Mouse (Mus musculus) liver, embryonic 15.5 days (tissue): ENCODE results near the gene Rpl23. TPM values are rescaled to one million over a fixed set of nuclear protein-coding genes. Genes with fewer than 3 reads are reported as not detected.
"Not testable (repeated sequence)": the region's sequence is repeated elsewhere in the genome, so short reads cannot be mapped to it uniquely, and the experiment has no call there.

Source experiments
- ATAC-seq: fragments of 200-750 bp; cut with Nextera tagmentation; 2 replicates; pipeline ENCODE4 v1.8.0; 2017; ENCODE audit warnings: moderate number of reproducible peaks, mild to moderate bottlenecking, moderate library complexity; ENCODE audit not compliant: insufficient read depth
- H3K27ac ChIP-seq: fragments of 300-500 bp; sonication (generic); replicated peaks from 2 replicates; pipeline ENCODE4 v1.5.1; 2015; ENCODE audit warnings: mild to moderate bottlenecking, inconsistent platforms
- H3K27me3 ChIP-seq: fragments of 300-500 bp; sonication (generic); 2 replicates; pipeline ENCODE4 v1.6.1; 2015; ENCODE audit warnings: mild to moderate bottlenecking, inconsistent platforms
- H3K36me3 ChIP-seq: fragments of 300-500 bp; sonication (generic); replicated peaks from 2 replicates; pipeline ENCODE4 v1.6.1; 2015; ENCODE audit warnings: moderate library complexity, mild to moderate bottlenecking, inconsistent platforms
- H3K4me1 ChIP-seq: fragments of 300-500 bp; sonication (generic); replicated peaks from 2 replicates; pipeline ENCODE4 v1.6.1; 2015; ENCODE audit warnings: inconsistent platforms
- H3K4me2 ChIP-seq: fragments of 300-500 bp; sonication (generic); 2 replicates; pipeline ENCODE4 v1.6.1; 2015; ENCODE audit warnings: moderate library complexity, mild to moderate bottlenecking, inconsistent platforms
- H3K4me3 ChIP-seq: fragments of 300-500 bp; sonication (generic); replicated peaks from 2 replicates; pipeline ENCODE4 v1.5.1; 2015; ENCODE audit warnings: mild to moderate bottlenecking, inconsistent platforms
- H3K9ac ChIP-seq: fragments of 300-500 bp; sonication (generic); 2 replicates; pipeline ENCODE4 v1.6.1; 2015; ENCODE audit warnings: moderate library complexity, mild to moderate bottlenecking, inconsistent platforms
- H3K9me3 ChIP-seq: fragments of 300-500 bp; sonication (generic); replicated peaks from 2 replicates; pipeline ENCODE4 v1.6.1; 2016; ENCODE audit warnings: inconsistent platforms
- WGBS: fragments of 180-500 bp; shearing (Covaris S2); methylation state at CpG from one replicate; pipeline ENCODE4 v1.1.7; 2015; ENCODE audit warnings: mixed read lengths; ENCODE audit not compliant: insufficient replicate concordance; 5-methylcytosine and 5-hydroxymethylcytosine counted together
- polyA plus RNA-seq: library from polyadenylated mRNA; unstranded; fragments of >200 nt; fragmentation: Nextera tagmentation; extraction: Ambion mirVana; gene quantifications from 2 replicates; pipeline ENCODE4 v1.2.1, GENCODE M21; 2015

The Rpl23 gene
- polyA plus RNA-seq, 1 experiment from 2014 or later: 242 TPM

DNA sequence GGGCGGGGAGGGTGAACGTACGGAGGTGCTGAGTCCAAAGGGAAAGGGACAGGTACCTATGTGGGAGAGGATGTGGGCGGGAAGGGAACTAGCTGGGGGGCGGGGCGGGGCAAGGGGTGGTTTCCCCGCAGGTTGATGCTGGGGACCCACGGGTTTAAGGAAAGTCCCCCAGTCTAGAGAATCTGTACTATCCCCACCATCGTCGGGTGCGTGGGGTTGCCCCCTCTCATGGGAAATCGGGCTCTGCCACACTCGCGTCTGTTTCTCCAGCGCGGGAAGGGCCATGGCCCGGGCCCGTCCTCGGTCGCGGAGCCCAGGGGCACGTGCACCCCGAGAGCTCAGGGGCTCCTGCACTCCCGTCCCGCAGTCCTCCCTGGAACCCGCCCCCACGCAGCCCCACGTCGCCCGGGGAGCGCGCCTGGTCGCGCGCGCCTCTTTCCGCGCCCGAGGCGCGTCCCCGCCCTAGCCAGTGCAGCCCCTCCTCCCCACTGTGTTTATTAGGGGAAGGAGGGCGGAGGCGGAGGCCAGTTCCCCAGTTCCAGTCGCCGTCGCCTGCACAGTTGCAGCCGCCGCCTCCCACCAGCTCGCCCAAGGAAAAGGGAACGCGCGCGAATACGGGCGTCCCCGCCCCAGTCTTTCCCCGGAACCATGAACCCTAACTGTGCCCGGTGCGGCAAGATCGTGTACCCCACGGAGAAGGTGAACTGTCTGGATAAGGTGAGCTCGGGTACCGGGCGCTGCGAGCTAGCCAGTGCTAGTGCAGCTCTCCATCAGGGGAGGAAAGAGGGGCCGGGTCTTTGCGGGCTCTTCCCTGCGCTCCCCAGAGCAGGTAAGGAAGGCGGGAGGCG lies 17.1 kb upstream of the Rpl23 start:
- peaks cover 66% of the 10 kb centered on the region for H3K4me1 ChIP-seq
- H3K36me3 ChIP-seq: no peaks in the 10 kb centered on the region
- peak; percentile 73 for ATAC-seq
- WGBS: under 1% methylated on average over 71 of the region's 71 CpGs
- H3K4me2 ChIP-seq: peak overlapping the region; percentile 92
- peak overlapping the region; percentile 71 for H3K4me3 ChIP-seq
- H3K27me3 ChIP-seq: peaks cover 28% of the 10 kb centered on the region
- H3K9ac ChIP-seq: peak overlapping the region; percentile 65
- H3K27ac ChIP-seq: peak overlapping the region; percentile 89
- H3K9me3 ChIP-seq: no peaks in the 10 kb centered on the region

DNA sequence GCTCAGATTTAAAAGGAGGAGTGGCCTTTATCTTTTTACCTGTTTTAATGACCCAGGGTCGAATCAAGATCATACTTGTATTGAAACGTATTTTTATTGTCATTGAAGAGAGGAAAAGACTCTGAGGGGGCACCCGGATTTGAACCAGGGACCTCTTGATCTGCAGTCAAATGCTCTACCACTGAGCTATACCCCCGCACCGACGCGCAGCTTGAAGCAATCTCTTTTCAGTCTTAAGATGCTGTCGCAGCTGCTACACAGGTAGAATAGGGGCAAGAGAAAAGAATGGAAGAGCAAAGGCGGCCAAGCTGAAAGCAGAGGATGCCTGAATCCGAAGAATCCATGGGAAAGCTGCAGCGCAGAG lies 16.5 kb upstream of the Rpl23 start, which contains the start of gene Lasp1:
Gene Lasp1, plus strand, starts transcription at position 219 of the 364 bp plus-strand sequence.
- Histone ChIP-seq H3K27me3 (peaks cover 28% of the 10 kb centered on the region), H3K36me3 (no peaks in the 10 kb centered on the region), H3K4me2 (peak within 1 kb of the TSS; percentile 92), H3K27ac (peak within 1 kb of the TSS; percentile 89), H3K4me3 (peak within 1 kb of the TSS; percentile 71), H3K4me1 (peaks cover 60% of the 10 kb centered on the region), H3K9me3 (no peaks in the 10 kb centered on the region), H3K9ac (peak within 1 kb of the TSS; percentile 65)
- WGBS: under 1% methylated on average over 11 of the region's 11 CpGs
- peak; percentile 25 for ATAC-seq

DNA sequence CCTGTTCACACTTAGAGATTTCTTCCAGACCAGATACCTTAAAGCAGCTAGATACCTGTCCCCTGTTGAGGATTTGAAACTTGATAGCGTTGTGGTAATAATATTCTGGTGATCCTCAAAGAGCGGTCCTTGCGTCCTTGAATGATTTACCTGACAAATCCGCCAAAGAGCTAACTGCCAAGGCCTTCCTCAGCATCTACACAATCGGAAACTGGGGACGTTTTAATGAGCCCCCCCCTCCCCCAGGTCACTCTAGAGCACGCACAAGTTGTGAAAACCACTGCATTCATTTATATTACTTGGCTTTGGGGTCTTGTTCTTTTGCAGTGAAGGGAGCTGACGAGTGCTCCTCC lies 15.8 kb upstream of the Rpl23 start:
- H3K4me1 ChIP-seq: peaks cover 53% of the 10 kb centered on the region
- 46% methylated on average over 8 of the region's 8 CpGs for WGBS
- no peak overlapping the region for H3K27ac ChIP-seq
- H3K9ac ChIP-seq: no peak overlapping the region
- H3K4me3 ChIP-seq: peak overlapping the region; percentile 71; the same call in 1 of the 2 replicates
- H3K27me3 ChIP-seq: peaks cover 28% of the 10 kb centered on the region
- no peaks in the 10 kb centered on the region for H3K9me3 ChIP-seq
- H3K36me3 ChIP-seq: no peaks in the 10 kb centered on the region
- ATAC-seq: no peak
- H3K4me2 ChIP-seq: peak overlapping the region; percentile 92

DNA sequence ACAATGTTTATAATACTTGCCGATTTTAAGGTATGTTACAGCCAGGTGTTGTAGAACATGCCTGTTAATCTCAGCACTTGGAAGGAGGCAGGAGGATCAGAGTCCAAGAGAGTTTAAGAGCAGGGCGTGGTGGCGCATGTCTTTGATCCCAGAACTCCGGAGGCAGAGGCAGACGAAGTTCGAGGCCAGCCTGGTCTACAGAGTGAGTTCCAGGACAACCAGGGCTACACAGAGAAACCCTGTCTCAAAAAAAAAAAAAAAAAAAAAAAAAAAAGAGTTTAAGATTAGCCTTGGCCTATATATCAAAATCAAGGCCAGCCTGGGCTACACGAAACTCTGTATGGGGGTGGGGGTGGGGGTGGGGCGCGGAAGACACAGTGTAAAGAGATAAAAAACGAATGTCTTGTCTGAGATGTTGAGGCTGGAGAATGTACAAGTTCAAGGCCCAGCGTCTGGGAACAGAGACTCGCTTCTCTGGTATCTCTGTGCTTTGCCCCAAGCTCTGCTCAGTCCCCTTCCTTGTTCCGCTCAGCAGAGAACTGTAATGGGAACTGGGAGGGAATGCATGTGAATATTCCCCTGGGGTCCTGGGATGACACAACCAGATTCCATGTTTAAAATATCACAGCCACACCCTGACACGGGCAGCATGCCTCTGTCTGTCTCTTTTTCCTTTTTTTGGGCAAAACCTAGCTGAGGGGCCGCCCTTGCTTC lies 15.3 kb upstream of the Rpl23 start:
- 51% methylated on average over 15 of the region's 15 CpGs for WGBS
- H3K9ac ChIP-seq: no peak overlapping the region
- no peaks in the 10 kb centered on the region for H3K36me3 ChIP-seq
- peaks cover 48% of the 10 kb centered on the region for H3K4me1 ChIP-seq
- no peak overlapping the region for H3K27ac ChIP-seq
- ATAC-seq: no peak
- H3K4me3 ChIP-seq: no peak overlapping the region
- H3K4me2 ChIP-seq: peak overlapping the region; percentile 92; the same call in 1 of the 2 replicates
- peaks cover 28% of the 10 kb centered on the region for H3K27me3 ChIP-seq
- H3K9me3 ChIP-seq: no peaks in the 10 kb centered on the region

DNA sequence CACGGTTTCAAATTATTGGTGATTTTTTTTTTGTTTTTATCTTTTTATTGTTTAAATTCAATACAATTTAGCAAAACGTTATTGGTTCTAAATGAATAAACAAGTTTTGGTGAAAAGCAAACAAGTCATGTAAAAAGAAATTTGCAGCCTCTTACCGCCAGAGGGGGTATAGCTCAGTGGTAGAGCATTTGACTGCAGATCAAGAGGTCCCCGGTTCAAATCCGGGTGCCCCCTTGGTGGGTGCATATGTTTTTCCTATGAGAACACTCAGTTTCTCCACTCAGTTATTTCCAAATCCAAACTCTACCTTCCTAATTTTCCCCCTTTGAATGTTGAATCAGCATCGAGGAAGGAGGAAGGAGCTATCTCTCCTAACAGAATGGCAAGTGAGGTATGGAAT lies 14.7 kb upstream of the Rpl23 start:
- H3K9me3 ChIP-seq: no peaks in the 10 kb centered on the region
- no peak overlapping the region for H3K27ac ChIP-seq
- peaks cover 28% of the 10 kb centered on the region for H3K27me3 ChIP-seq
- H3K4me2 ChIP-seq: no peak overlapping the region
- H3K36me3 ChIP-seq: no peaks in the 10 kb centered on the region
- no peak overlapping the region for H3K4me3 ChIP-seq
- no peak for ATAC-seq
- no peak overlapping the region for H3K9ac ChIP-seq
- peaks cover 41% of the 10 kb centered on the region for H3K4me1 ChIP-seq
- WGBS: 3% methylated on average over 6 of the region's 6 CpGs

DNA sequence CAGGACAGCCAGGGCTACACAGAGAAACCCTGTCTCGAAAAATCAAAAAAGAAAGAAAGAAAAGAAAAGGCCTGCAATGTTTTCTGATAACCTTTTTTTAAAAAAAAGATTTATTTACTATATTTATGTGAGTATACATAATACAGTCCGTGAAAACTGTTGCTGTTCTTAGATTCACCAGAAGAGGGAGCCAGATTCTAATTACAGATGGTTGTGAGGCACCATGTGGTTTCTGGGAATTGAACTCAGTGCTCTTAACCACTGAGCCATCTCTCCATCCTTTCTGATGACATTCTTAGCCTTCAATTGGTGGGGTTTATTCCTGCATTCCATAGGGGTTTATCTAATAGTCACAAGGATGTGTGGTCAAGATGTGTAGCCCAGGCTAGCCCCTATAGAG lies 10.9 kb upstream of the Rpl23 start:
- Histone ChIP-seq H3K4me2 (no peak overlapping the region), H3K27ac (no peak overlapping the region), H3K4me1 (peaks cover 6% of the 10 kb centered on the region), H3K9me3 (no peaks in the 10 kb centered on the region), H3K9ac (no peak overlapping the region), H3K27me3 (peaks cover 4% of the 10 kb centered on the region; the same call in 1 of the 2 replicates), H3K4me3 (no peak overlapping the region), H3K36me3 (no peaks in the 10 kb centered on the region)
- ATAC-seq: no peak
- 7% methylated on average over 2 of the region's 2 CpGs for WGBS

DNA sequence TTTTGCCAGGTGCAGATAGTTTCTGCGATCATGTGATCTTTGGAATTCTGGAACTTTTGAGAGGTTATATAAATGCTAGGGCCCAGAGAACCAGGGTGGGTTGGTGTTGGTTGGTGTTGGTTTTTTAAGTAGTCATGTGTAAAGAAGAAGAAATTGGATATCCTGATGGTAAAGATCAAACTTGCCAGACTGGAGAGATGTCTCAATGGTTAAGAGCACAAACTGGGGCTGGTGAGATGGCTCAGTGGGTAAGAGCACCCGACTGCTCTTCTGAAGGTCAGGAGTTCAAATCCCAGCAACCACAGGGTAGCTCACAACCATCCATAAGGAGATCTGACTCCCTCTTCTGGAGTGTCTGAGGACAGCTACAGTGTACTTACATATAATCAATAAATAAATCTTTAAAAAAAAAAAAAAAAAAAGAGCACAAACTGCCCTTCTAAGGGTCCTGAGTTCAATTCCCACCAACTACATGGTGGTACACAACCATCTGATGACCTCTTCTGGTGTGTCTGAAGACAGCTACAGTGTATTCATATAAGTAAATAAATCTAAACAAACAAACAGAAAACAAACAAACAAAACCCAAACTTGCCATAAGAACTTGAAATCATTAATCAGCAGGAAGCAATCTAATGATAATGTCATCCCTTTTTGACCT lies 8.7 kb upstream of the Rpl23 start:
- not testable (repeated sequence) for H3K9ac ChIP-seq, H3K9me3 ChIP-seq, H3K4me1 ChIP-seq, ATAC-seq, H3K27ac ChIP-seq, H3K4me3 ChIP-seq, H3K27me3 ChIP-seq, H3K4me2 ChIP-seq, H3K36me3 ChIP-seq
- 55% methylated on average over 2 of the region's 2 CpGs for WGBS

DNA sequence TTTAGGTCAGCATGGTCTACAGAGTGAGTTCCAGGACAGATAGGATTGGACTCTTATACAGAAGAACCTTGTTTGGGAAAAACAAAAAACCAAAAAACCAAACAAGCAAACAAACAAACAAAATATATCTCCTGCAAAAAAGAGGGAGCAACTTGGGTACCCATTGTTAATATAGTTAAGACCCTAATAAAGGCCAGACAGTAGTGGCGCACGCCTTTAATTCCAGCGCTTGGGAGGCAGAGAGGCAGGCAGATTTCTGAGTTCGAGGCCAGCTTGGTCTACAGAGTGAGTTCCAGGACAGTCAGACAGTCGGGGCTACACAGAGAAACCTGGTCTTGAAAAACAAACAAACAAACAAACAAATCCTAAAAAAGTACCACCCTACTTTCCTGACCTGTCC lies 7.5 kb upstream of the Rpl23 start:
- Histone ChIP-seq H3K36me3 (no peaks in the 10 kb centered on the region), H3K27me3 (no peaks in the 10 kb centered on the region), H3K4me1 (no peaks in the 10 kb centered on the region), H3K9me3 (no peaks in the 10 kb centered on the region), H3K9ac (no peak overlapping the region), H3K27ac (no peak overlapping the region), H3K4me3 (no peak overlapping the region), H3K4me2 (no peak overlapping the region)
- no peak for ATAC-seq
- whole genome bisulfite sequencing: 65% methylated on average over 5 of the region's 5 CpGs

DNA sequence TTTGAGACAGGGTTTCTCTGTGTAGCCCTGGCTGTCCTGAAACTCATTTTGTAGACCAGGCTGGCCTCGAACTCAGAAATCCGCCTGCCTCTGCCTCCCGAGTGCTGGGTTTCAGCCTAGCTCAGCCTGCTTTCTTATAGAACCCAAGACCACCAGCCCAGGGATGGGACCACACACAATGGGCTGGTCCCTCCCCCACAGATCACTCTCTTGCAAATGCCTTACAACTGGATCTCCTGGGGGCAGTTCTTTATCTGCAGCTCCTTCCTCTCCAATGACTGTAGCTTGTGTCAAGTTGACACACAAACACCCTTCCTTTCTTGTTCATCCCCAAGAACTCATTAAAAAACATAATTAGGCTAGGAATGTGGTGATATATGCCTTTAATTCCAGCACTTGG lies 5.7 kb upstream of the Rpl23 start:
- no peak overlapping the region for H3K4me3 ChIP-seq
- no peak for ATAC-seq
- H3K27ac ChIP-seq: no peak overlapping the region
- H3K9ac ChIP-seq: no peak overlapping the region
- no peaks in the 10 kb centered on the region for H3K36me3 ChIP-seq
- no peaks in the 10 kb centered on the region for H3K27me3 ChIP-seq
- H3K9me3 ChIP-seq: no peaks in the 10 kb centered on the region
- no peak overlapping the region for H3K4me2 ChIP-seq
- WGBS: 72% methylated on average over 3 of the region's 3 CpGs
- peaks cover 2% of the 10 kb centered on the region; the same call in 1 of the 2 replicates for H3K4me1 ChIP-seq

DNA sequence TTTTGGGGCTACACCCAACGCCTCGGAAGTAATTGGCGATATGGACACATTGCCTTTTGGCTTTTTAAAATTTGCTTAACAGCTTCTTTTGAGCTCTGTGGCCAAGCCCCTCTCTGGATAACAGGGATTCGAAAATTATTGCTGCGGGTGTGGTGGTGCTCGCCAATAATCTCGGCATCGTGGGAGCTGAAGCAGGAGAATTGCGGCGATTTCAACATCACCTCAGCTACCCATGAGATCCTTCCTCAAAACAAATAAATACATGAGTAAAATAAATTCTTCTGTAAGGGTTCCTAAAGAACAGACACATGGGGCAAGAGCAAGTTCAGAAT lies 293 bp upstream of the Rpl23 start:
- WGBS: under 1% methylated on average over 10 of the region's 10 CpGs
- no peak for ATAC-seq
- no peaks in the 10 kb centered on the region for H3K27me3 ChIP-seq

DNA sequence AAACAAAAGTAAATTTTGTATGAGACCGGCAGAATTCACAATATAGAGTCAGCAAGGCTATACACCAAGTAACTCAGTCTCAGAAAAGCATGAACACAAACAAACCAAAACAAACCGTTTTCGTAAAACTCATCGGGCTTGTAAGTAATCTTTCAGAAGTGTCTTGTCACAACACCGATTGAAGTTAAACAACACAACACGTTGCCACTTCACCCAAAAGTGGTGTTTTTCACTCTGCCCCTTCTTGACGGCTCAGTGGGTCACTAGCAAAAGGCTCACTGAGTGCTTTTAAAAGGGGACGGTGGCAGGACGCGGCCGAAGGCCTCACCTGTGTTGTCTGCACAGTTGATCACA lies 782 bp downstream of the Rpl23 start:
- H3K27me3 ChIP-seq: no peaks in the 10 kb centered on the region
- H3K4me1 ChIP-seq: peaks cover 40% of the 10 kb centered on the region
- H3K4me3 ChIP-seq: peak overlapping the region; percentile 93
- peak overlapping the region; percentile 88 for H3K4me2 ChIP-seq
- H3K27ac ChIP-seq: peak overlapping the region; percentile 79
- H3K9me3 ChIP-seq: no peaks in the 10 kb centered on the region
- H3K36me3 ChIP-seq: peaks cover 48% of the 10 kb centered on the region
- ATAC-seq: peak; percentile 5; the same call in 1 of the 2 replicates
- H3K9ac ChIP-seq: peak overlapping the region; percentile 90
- under 1% methylated on average over 11 of the region's 11 CpGs for WGBS

More for the DNA sequence above, 293 bp upstream of the Rpl23 start:
- Histone ChIP-seq H3K4me1 (peaks cover 39% of the 10 kb centered on the region), H3K36me3 (peaks cover 38% of the 10 kb centered on the region), H3K4me3 (peak overlapping the region; percentile 93), H3K27ac (peak overlapping the region; percentile 62), H3K9me3 (no peaks in the 10 kb centered on the region), H3K4me2 (peak overlapping the region; percentile 88), H3K9ac (peak overlapping the region; percentile 70)
